Mouse (Mus musculus): ENCODE measurements around the gene Kcnh5. TPM values are rescaled to one million over a fixed set of nuclear protein-coding genes. Genes with fewer than 3 reads are reported as not detected.
A peak's percentile ranks its signal among the peaks of the same experiment; 100 is the strongest.

Gene Kcnh5
- total RNA-seq, 2 experiments from 2014 or later = 13.9 to 14.3 TPM

DNA sequence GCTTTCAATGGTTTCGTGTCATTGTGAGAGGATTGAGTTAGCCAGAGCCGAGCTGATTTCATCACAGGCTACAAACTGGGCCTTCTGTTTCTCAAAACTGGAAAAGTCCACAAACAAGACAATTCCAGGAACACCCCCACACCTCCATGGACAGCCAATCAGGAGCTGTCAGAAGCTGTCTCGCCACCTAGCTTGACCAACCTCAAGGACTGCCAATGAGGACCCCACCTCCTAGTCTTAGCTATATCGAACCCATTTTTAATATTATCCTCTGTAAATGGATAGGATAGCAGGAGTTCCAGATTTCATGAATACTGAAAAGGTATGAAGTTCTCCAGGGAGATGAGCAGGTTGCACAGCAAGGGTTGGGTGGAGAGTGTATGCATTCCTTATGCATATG, 278.1 kb downstream of the Kcnh5 start:
- TF ChIP-seq CTCF (conservative IDR thresholded peaks at IDR 0.05) = no peak
- no peak overlapping the region for H3K27ac ChIP-seq
- no peak for DNase-seq (ENCODE audit: low spot score in 2 of 2)
- no peak overlapping the region for H3K4me3 ChIP-seq

GRCm38 (mm10) chr12:74898211-74898610, 278.9 kb downstream of the Kcnh5 start:
- DNase-seq (ENCODE audit: low spot score in 2 of 2) = no peak
- no peak overlapping the region for H3K4me3 ChIP-seq
- no peak overlapping the region for H3K27ac ChIP-seq
- no peak for TF ChIP-seq CTCF (conservative IDR thresholded peaks at IDR 0.05)

DNA sequence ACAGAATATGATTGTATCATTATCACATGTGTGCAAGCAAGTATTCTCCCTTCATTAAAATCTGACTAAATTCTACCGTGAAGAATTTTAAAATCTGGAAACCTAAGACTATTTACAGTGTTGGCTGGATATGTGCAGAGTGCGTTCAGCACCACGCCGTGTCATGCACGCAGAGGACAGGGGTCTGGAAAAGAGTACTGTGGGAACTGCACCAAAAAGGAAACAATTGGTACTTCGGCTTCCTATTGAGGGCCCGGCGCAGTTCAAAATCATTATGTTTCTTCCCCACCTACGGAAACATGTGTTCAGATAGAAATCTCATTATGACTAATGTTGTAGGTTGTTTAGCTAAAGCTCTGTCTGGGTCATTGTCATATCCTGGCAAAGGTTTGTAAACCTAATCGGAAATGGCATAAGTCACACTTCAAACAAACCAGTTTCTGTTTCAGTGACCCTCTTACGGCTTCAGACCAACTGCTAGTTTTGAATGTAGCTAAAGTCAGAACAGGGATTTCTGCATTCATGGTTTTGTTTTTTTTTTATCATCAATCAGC, 282.2 kb downstream of the Kcnh5 start:
- H3K27ac ChIP-seq = no peak overlapping the region
- no peak for TF ChIP-seq CTCF (conservative IDR thresholded peaks at IDR 0.05)
- no peak for DNase-seq (ENCODE audit: low spot score in 2 of 2)
- H3K4me3 ChIP-seq = no peak overlapping the region

DNA sequence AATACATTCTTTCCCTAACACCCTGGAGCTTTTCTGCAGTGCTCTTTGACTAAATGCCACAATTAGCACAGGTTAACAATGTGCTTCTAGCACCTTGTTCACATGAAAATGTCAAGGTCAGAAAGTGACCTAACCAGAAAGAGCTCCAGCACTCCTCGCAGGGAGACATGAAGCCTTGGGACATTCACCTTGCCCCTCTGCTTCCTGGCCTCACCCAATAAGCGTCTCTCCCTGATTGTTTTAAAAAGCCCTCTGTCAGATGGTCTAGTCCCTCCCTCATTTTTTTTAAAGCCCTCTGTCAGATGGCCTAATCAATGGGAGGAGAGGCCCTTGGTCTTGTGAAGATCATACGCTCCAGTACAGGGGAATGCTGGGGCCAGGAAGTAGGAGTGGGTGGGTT, 287.7 kb downstream of the Kcnh5 start:
- H3K27ac ChIP-seq = no peak overlapping the region
- no peak for TF ChIP-seq CTCF (conservative IDR thresholded peaks at IDR 0.05)
- no peak for DNase-seq (ENCODE audit: low spot score in 2 of 2)
- H3K4me3 ChIP-seq = no peak overlapping the region

DNA sequence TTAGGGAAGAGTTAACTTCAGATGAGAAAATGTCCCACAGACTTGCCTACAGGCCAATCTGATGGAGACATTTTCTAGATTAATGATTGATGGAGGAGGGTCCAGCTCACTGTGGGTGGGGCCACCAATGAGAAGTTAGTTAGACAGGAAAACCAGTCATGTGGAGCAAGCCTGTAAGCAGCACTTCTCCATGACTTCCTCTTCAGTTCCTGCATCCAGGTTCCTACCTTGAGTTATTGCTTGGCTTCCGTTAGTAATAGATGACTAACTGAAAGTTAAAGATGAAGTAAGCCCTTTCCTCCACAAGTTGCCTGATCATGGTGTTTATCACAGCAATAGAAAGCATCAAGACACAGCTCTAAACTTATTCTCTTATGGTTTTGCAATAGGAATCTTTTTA, 290.1 kb downstream of the Kcnh5 start:
- H3K27ac ChIP-seq = no peak overlapping the region
- TF ChIP-seq CTCF (conservative IDR thresholded peaks at IDR 0.05) = no peak
- DNase-seq (ENCODE audit: low spot score in 2 of 2) = no peak
- H3K4me3 ChIP-seq = no peak overlapping the region

DNA sequence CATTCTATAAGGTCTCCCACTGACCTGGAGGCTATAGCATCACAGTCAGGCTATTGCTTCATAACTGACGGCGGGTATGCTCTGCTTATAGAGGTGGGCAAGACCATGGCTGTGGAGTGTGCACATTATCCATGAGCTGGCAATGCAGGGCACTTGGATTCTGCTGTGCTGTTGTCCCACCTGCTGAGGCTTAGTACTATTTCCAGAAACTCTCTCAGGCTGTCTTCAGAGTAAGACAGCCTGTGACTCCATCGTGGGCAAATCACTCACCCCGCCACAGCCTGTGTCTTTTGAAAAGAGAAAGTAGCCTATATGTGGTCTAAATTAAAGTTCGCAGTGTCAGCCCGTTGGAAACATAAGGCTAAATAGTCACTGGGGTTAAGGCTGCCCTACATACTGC, 295.8 kb downstream of the Kcnh5 start:
- no peak overlapping the region for H3K27ac ChIP-seq
- no peak overlapping the region for H3K4me3 ChIP-seq
- no peak for TF ChIP-seq CTCF (conservative IDR thresholded peaks at IDR 0.05)
- no peak for DNase-seq (ENCODE audit: low spot score in 2 of 2)

DNA sequence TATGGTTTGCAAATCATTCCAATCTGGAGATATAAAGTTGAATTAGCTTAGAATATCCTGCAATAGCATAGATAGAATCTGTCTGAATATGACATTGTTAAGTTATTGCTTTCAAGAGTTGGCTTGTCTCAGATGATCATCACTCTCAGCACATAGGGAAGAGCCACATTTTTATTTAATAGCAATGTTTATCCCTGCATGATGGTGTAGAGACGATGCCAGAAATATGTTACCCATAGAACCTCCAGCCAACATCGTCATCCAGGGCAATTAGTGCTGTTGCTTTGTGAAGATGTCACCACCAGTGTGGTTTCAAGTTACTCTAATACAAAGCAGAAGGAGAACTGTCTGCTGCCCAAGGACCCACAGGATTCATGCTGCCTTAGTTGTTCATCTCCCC, 321.5 kb downstream of the Kcnh5 start:
- TF ChIP-seq CTCF (conservative IDR thresholded peaks at IDR 0.05) = no peak
- no peak for DNase-seq (ENCODE audit: low spot score in 2 of 2)

GRCm38 (mm10) chr12:74854263-74854662, 322.9 kb downstream of the Kcnh5 start:
- DNase-seq (ENCODE audit: low spot score in 2 of 2) = no peak
- no peak overlapping the region for H3K4me3 ChIP-seq
- H3K27ac ChIP-seq = no peak overlapping the region
- no peak for TF ChIP-seq CTCF (conservative IDR thresholded peaks at IDR 0.05)

More for the DNA sequence above, 321.5 kb downstream of the Kcnh5 start:
- Histone ChIP-seq H3K4me3 (no peak overlapping the region), H3K27ac (no peak overlapping the region)

GRCm38 (mm10) chr12:74850323-74850722, 326.8 kb downstream of the Kcnh5 start:
- no peak for DNase-seq (ENCODE audit: low spot score in 2 of 2)
- no peak overlapping the region for H3K27ac ChIP-seq
- TF ChIP-seq CTCF (conservative IDR thresholded peaks at IDR 0.05) = no peak
- H3K4me3 ChIP-seq = no peak overlapping the region

DNA sequence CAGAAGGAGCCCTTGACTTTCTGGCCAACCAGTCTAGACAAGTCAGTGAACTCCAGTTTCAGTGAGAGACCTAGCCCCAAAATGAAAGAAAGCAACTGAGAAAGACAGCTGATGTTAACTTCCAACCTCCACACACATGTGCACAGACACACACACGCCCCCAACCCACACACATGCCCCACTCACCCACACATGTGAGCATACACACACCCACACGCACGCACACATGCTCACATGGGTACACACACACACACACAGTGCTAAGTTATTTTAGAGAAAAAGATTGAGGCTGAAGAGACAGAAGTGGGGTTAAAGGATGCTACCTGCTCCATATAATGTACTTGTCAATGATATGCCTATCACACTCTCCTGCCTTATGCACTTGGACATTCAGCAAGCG, 327.2 kb downstream of the Kcnh5 start:
- TF ChIP-seq CTCF (conservative IDR thresholded peaks at IDR 0.05) = no peak
- Histone ChIP-seq H3K27ac (no peak overlapping the region), H3K4me3 (no peak overlapping the region)
- DNase-seq (ENCODE audit: low spot score in 2 of 2) = no peak

GRCm38 (mm10) chr12:74848611-74849347, 328.4 kb downstream of the Kcnh5 start:
- Histone ChIP-seq H3K27ac (no peak overlapping the region), H3K4me3 (peak overlapping the region; percentile 15)
- peak; percentile 85 to 86 for DNase-seq (ENCODE audit: low spot score in 2 of 2)
- TF ChIP-seq CTCF (conservative IDR thresholded peaks at IDR 0.05) = no peak

Other genes starting within 250 kb of the Kcnh5 start
- gene Rhoj, start 131.0 kb upstream of the Kcnh5 start, total RNA-seq (2021) = 1 to 10 TPM; 4.1 to 4.8 TPM
- not detected for gene Gphb5, start 239.4 kb upstream of the Kcnh5 start, total RNA-seq (2021)

Data from layer of hippocampus, adult 2 months (tissue).